Mouse (Mus musculus): ENCODE results near the gene Saa3. TPM values are rescaled to one million over a fixed set of nuclear protein-coding genes. Genes with fewer than 3 reads are reported as not detected.
A peak's percentile ranks its signal among the peaks of the same experiment; 100 is the strongest.

Gene Saa3
- polyA plus RNA-seq, 1 experiment = 3.8 TPM

DNA sequence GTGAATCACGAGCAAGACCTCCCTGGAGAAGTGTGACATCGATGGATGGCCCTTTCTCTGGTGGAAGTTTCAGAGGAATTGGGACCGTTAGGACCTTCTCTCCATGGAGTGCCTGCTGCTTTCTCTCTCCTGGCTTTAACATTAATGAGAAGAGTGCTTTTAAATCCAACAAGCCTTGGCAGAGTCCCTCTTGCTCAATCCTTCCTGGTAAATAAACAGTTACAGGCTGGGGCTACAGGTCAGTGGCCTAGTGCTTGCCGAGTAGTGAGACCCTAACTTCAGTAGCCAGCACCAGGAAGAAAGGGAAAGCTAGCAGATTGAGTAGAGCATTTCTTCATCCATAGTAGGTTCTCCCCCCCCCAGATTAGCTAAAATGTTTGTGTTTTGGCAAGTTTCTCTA, 17.0 kb upstream of the Saa3 start, which contains the start of gene Saa4:
Gene Saa4, minus strand, starts transcription at position 146 of the 400 bp plus-strand sequence.
- H3K9me3 ChIP-seq (replicated peaks; ENCODE audit: control insufficient read depth, insufficient read depth, low read length, poor library complexity, severe bottlenecking) = no peaks in the 10 kb centered on the region
- H3K4me1 ChIP-seq (ENCODE audit: control insufficient read depth, insufficient read depth, low read length) = peaks cover 3% of the 10 kb centered on the region
- TF ChIP-seq EP300 (IDR thresholded peaks at IDR 0.05; ENCODE audit: insufficient read depth, low read depth, low read length) (no peak), POLR2A (IDR thresholded peaks at IDR 0.05; ENCODE audit: insufficient read depth, low read length) (no peak), CTCF (IDR thresholded peaks at IDR 0.05; ENCODE audit: low read depth, low read length) (no peak)
- no peak within 1 kb of the TSS for H3K9ac ChIP-seq (ENCODE audit: low read depth, poor library complexity, severe bottlenecking)
- H3K27me3 ChIP-seq (ENCODE audit: control insufficient read depth, insufficient read depth, low read length, poor library complexity, severe bottlenecking) = no peaks in the 10 kb centered on the region
- no peaks in the 10 kb centered on the region for H3K36me3 ChIP-seq (ENCODE audit: control insufficient read depth, insufficient read depth, low read length, poor library complexity, severe bottlenecking)
- H3K4me3 ChIP-seq (ENCODE audit: low read depth, low read length) = no peak within 1 kb of the TSS
- H3K27ac ChIP-seq (ENCODE audit: insufficient read depth, low read length) = no peak within 1 kb of the TSS

DNA sequence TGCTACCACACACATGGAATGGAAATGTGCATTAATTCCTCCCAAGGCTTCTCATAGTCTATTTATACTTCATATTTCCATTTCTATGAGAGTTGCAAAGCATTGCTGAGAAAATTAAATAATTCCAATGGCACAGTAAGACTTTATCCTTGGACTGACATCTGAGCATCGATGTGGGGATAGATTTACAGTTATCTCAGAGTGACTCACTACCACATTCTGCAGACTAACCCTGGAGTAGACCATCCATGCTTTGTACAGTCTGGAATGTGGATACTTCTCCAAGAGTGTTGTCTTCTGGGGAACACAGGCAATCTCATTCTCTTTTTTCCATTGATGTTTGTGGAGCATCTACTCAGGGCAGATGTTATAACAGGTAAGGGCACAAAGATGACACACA, 12.1 kb upstream of the Saa3 start:
- no peaks in the 10 kb centered on the region for H3K27me3 ChIP-seq (ENCODE audit: control insufficient read depth, insufficient read depth, low read length, poor library complexity, severe bottlenecking)
- no peaks in the 10 kb centered on the region for H3K4me1 ChIP-seq (ENCODE audit: control insufficient read depth, insufficient read depth, low read length)
- H3K36me3 ChIP-seq (ENCODE audit: control insufficient read depth, insufficient read depth, low read length, poor library complexity, severe bottlenecking) = no peaks in the 10 kb centered on the region
- no peaks in the 10 kb centered on the region for H3K9me3 ChIP-seq (replicated peaks; ENCODE audit: control insufficient read depth, insufficient read depth, low read length, poor library complexity, severe bottlenecking)
- H3K27ac ChIP-seq (ENCODE audit: insufficient read depth, low read length) = no peak overlapping the region
- no peak overlapping the region for H3K4me3 ChIP-seq (ENCODE audit: low read depth, low read length)
- no peak for TF ChIP-seq CTCF (IDR thresholded peaks at IDR 0.05; ENCODE audit: low read depth, low read length)
- TF ChIP-seq EP300 (IDR thresholded peaks at IDR 0.05; ENCODE audit: insufficient read depth, low read depth, low read length) = no peak
- no peak for TF ChIP-seq POLR2A (IDR thresholded peaks at IDR 0.05; ENCODE audit: insufficient read depth, low read length)
- no peak overlapping the region for H3K9ac ChIP-seq (ENCODE audit: low read depth, poor library complexity, severe bottlenecking)

DNA sequence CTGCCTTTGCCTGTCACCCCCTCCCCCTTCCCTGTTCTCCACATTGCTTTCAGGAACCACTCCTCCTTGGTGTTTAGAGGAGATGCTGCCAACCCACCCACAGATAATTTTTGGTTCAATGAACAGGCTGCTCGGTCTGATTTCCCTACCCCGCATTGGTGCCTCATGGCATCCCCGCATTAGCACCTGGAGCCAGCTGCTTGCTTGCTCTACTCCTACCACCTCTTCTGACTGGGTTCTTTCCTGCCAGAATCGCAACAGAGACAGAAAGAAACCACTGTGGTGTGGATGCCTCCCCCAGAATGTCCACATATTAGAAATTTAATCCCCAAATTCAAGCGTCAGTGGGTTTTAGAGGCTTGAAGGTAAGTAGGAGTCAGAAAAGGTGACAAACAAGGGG, 8.9 kb upstream of the Saa3 start:
- TF ChIP-seq CTCF (IDR thresholded peaks at IDR 0.05; ENCODE audit: low read depth, low read length) = no peak
- TF ChIP-seq EP300 (IDR thresholded peaks at IDR 0.05; ENCODE audit: insufficient read depth, low read depth, low read length) = no peak
- TF ChIP-seq POLR2A (IDR thresholded peaks at IDR 0.05; ENCODE audit: insufficient read depth, low read length) = no peak
- Histone ChIP-seq H3K4me1 (ENCODE audit: control insufficient read depth, insufficient read depth, low read length) (no peaks in the 10 kb centered on the region), H3K9me3 (replicated peaks; ENCODE audit: control insufficient read depth, insufficient read depth, low read length, poor library complexity, severe bottlenecking) (no peaks in the 10 kb centered on the region), H3K4me3 (ENCODE audit: low read depth, low read length) (no peak overlapping the region), H3K9ac (ENCODE audit: low read depth, poor library complexity, severe bottlenecking) (no peak overlapping the region), H3K27ac (ENCODE audit: insufficient read depth, low read length) (no peak overlapping the region), H3K27me3 (ENCODE audit: control insufficient read depth, insufficient read depth, low read length, poor library complexity, severe bottlenecking) (no peaks in the 10 kb centered on the region), H3K36me3 (ENCODE audit: control insufficient read depth, insufficient read depth, low read length, poor library complexity, severe bottlenecking) (no peaks in the 10 kb centered on the region)

DNA sequence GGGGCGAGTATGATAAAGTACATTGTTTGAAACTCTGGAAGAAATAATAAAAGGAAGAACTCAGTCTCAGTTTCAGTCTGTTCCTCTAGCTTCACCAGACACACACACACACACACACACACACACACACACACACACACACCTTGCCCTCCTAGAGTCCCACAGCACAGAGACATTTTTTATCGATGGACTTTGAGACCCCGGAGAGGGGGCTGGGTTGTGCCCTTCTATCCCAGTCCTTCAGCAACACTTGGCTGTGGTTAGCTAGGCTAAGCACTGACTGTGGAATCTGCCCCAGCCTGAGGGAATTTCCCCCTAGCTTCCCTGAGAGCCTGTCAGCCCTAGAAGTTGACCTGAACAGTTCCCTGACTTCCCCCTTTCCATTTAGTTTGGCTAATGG, 8.3 kb upstream of the Saa3 start:
- Histone ChIP-seq H3K36me3 (ENCODE audit: control insufficient read depth, insufficient read depth, low read length, poor library complexity, severe bottlenecking) (no peaks in the 10 kb centered on the region), H3K27ac (ENCODE audit: insufficient read depth, low read length) (0 out of 2 replicates have a peak overlapping the region, but pooled peaks have one; percentile 5), H3K9me3 (replicated peaks; ENCODE audit: control insufficient read depth, insufficient read depth, low read length, poor library complexity, severe bottlenecking) (no peaks in the 10 kb centered on the region), H3K4me3 (ENCODE audit: low read depth, low read length) (no peak overlapping the region), H3K27me3 (ENCODE audit: control insufficient read depth, insufficient read depth, low read length, poor library complexity, severe bottlenecking) (no peaks in the 10 kb centered on the region), H3K9ac (ENCODE audit: low read depth, poor library complexity, severe bottlenecking) (no peak overlapping the region), H3K4me1 (ENCODE audit: control insufficient read depth, insufficient read depth, low read length) (no peaks in the 10 kb centered on the region)
- TF ChIP-seq POLR2A (IDR thresholded peaks at IDR 0.05; ENCODE audit: insufficient read depth, low read length) (no peak), CTCF (IDR thresholded peaks at IDR 0.05; ENCODE audit: low read depth, low read length) (no peak), EP300 (IDR thresholded peaks at IDR 0.05; ENCODE audit: insufficient read depth, low read depth, low read length) (no peak)

DNA sequence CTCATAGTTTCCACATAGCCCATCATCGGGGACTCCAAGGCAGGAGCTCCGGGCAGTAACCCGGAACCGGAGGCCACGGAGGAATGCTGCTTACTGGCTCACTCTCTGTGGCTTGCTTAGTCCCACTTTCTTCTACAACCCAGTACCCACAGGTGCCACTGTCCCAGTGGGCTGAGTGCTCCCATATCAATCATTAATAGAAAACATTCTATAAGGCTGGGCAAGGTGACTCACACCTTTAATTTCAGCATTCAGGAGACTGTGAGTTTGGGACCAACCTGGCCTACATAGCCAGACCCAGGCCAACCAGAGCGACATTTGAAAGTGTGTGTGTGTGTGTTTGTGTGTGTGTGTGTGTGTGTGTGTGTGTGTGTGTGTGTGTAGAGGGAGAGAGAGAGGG, 7.9 kb upstream of the Saa3 start:
- Histone ChIP-seq H3K4me1 (ENCODE audit: control insufficient read depth, insufficient read depth, low read length) (no peaks in the 10 kb centered on the region), H3K4me3 (ENCODE audit: low read depth, low read length) (no peak overlapping the region), H3K9me3 (replicated peaks; ENCODE audit: control insufficient read depth, insufficient read depth, low read length, poor library complexity, severe bottlenecking) (no peaks in the 10 kb centered on the region), H3K9ac (ENCODE audit: low read depth, poor library complexity, severe bottlenecking) (no peak overlapping the region), H3K27ac (ENCODE audit: insufficient read depth, low read length) (peak overlapping the region; percentile 5; the same call in 1 of the 2 replicates), H3K36me3 (ENCODE audit: control insufficient read depth, insufficient read depth, low read length, poor library complexity, severe bottlenecking) (no peaks in the 10 kb centered on the region), H3K27me3 (ENCODE audit: control insufficient read depth, insufficient read depth, low read length, poor library complexity, severe bottlenecking) (no peaks in the 10 kb centered on the region)
- TF ChIP-seq EP300 (IDR thresholded peaks at IDR 0.05; ENCODE audit: insufficient read depth, low read depth, low read length) (no peak), POLR2A (IDR thresholded peaks at IDR 0.05; ENCODE audit: insufficient read depth, low read length) (no peak), CTCF (IDR thresholded peaks at IDR 0.05; ENCODE audit: low read depth, low read length) (no peak)

DNA sequence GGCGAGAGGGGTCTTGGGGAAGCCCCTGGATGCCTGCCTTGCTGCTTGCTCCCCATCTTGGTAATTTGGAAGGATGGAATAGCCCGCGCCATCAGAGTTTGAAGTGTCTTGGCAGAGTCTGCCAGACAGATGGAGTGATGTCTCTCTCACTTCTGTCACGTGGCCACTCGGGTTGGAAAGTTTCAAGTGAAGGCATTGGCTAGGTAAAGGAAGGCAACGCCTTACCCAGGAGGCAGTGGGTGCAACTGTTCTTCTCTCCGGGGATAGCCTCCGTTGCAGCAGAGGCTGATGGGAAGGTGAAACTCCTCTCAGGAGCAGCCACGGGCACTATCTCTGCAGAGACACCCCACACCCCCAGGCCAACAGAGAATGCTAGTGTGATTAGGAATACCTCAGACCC, 5.0 kb upstream of the Saa3 start:
- 0 out of 2 replicates have a peak, but pooled peaks have one; percentile 20 for TF ChIP-seq EP300 (IDR thresholded peaks at IDR 0.05; ENCODE audit: insufficient read depth, low read depth, low read length)
- TF ChIP-seq POLR2A (IDR thresholded peaks at IDR 0.05; ENCODE audit: insufficient read depth, low read length) = no peak
- no peak for TF ChIP-seq CTCF (IDR thresholded peaks at IDR 0.05; ENCODE audit: low read depth, low read length)
- H3K4me3 ChIP-seq (ENCODE audit: low read depth, low read length) = no peak overlapping the region
- H3K4me1 ChIP-seq (ENCODE audit: control insufficient read depth, insufficient read depth, low read length) = no peaks in the 10 kb centered on the region
- no peaks in the 10 kb centered on the region for H3K27me3 ChIP-seq (ENCODE audit: control insufficient read depth, insufficient read depth, low read length, poor library complexity, severe bottlenecking)
- no peaks in the 10 kb centered on the region for H3K36me3 ChIP-seq (ENCODE audit: control insufficient read depth, insufficient read depth, low read length, poor library complexity, severe bottlenecking)
- no peak overlapping the region for H3K9ac ChIP-seq (ENCODE audit: low read depth, poor library complexity, severe bottlenecking)
- no peak overlapping the region for H3K27ac ChIP-seq (ENCODE audit: insufficient read depth, low read length)
- no peaks in the 10 kb centered on the region for H3K9me3 ChIP-seq (replicated peaks; ENCODE audit: control insufficient read depth, insufficient read depth, low read length, poor library complexity, severe bottlenecking)

All from ES-Bruce4 (cell line).